ENCODE assay signal across 8 mouse cellular contexts in genomic region chr10:20290467-20290883, GRCm38 (mm10). TPM values are rescaled to one million over a fixed set of nuclear protein-coding genes. Genes with fewer than 3 reads are reported as not detected.
DNase-seq lines count a peak whose midpoint lies in the region; ATAC-seq and TF ChIP-seq lines count a peak whose summit lies in the region.

No protein-coding gene starts in this region.

- H3K36me3 ChIP-seq in ES-E14 (ENCODE audit: control insufficient read depth, insufficient read depth, low read length, poor library complexity, severe bottlenecking) = no peaks in the 10 kb centered on the region
- no peaks in the 10 kb centered on the region for H3K36me3 ChIP-seq in forebrain, embryonic 14.5 days (ENCODE audit: control insufficient read depth, insufficient read depth, low read length)

- H3K9ac ChIP-seq in ES-E14 (ENCODE audit: insufficient read depth, low read depth, low read length, poor library complexity, severe bottlenecking) = peak overlapping the region; percentile 41; the same call in 1 of the 2 replicates
- H3K9ac ChIP-seq in forebrain, embryonic 14.5 days (ENCODE audit: low read length) = peak overlapping the region; percentile 26

- TF ChIP-seq CTCF in lung, adult 2 months (IDR thresholded peaks at IDR 0.05; ENCODE audit: insufficient read depth, low read length) = peak; percentile 91

- ATAC-seq in cerebellum, adult (ENCODE audit: insufficient number of reproducible peaks, low FRiP score, low TSS enrichment) = peak; percentile 86
- peak; percentile 44; the same call in 1 of the 2 replicates for ATAC-seq in forebrain, embryonic 14.5 days
- peak; percentile 92 for ATAC-seq in neutrophil, adult 5-6 weeks (ENCODE audit: extremely low read depth, insufficient number of reproducible peaks, low FRiP score, poor library complexity, severe bottlenecking)

- intact Hi-C loops in heart, postnatal 25 days (cut with DNase I) = loop anchor here (5.0 kb wide), 1 partner anchor 657 kb away; no protein-coding TSS in a partner anchor

- WGBS in forebrain, embryonic 14.5 days = 10% methylated on average over 11 of the region's 11 CpGs
- 9% methylated on average over 11 of the region's 11 CpGs for WGBS in large intestine, adult 2 months
- WGBS in lung, adult 2 months = 17% methylated on average over 11 of the region's 11 CpGs

- no peak for TF ChIP-seq POLR2A in lung, adult 2 months (IDR thresholded peaks at IDR 0.05; ENCODE audit: borderline replicate concordance, extremely low read depth, low read depth, low read length)

- peak; percentile 76 for DNase-seq in ES-E14 (ENCODE audit: low read depth, low spot score)
- peak; percentile 95 for DNase-seq in forebrain, embryonic 14.5 days (ENCODE audit: low spot score)
- peak; percentile 26 for DNase-seq in heart, postnatal 25 days (ENCODE audit: low spot score)
- peak; percentile 67 for DNase-seq in large intestine, adult 2 months (ENCODE audit: low read depth, low spot score)
- DNase-seq in lung, adult 2 months = peak; percentile 73
- peak; percentile 70 for DNase-seq in testis, postnatal 14 days (ENCODE audit: low spot score)

- peak overlapping the region; percentile 4 to 30; a peak in 3 of 4 replicates for H3K4me3 ChIP-seq in ES-E14 (ENCODE audit: insufficient read depth in 1 of 2, low read depth in 1 of 2, low read length in 2 of 2, poor library complexity in 1 of 2, severe bottlenecking in 1 of 2)
- H3K4me3 ChIP-seq in forebrain, embryonic 14.5 days (ENCODE audit: low read depth, low read length) = no peak overlapping the region; the same call in 1 of the 2 replicates
- H3K4me3 ChIP-seq in lung, adult 2 months (replicated peaks; ENCODE audit: extremely low read depth, low read depth, low read length) = no peak overlapping the region

- H3K9me3 ChIP-seq in ES-E14 (ENCODE audit: control insufficient read depth, insufficient read depth, low read depth, low read length) = no peaks in the 10 kb centered on the region
- no peaks in the 10 kb centered on the region for H3K9me3 ChIP-seq in forebrain, embryonic 14.5 days (replicated peaks; ENCODE audit: control insufficient read depth, low read length)

- H3K27ac ChIP-seq in ES-E14 (ENCODE audit: insufficient read depth, low read depth, low read length, poor library complexity, severe bottlenecking) = no peak overlapping the region
- no peak overlapping the region for H3K27ac ChIP-seq in forebrain, embryonic 14.5 days (ENCODE audit: low read depth, low read length)

- no peaks in the 10 kb centered on the region for H3K27me3 ChIP-seq in forebrain, embryonic 14.5 days (replicated peaks; ENCODE audit: control insufficient read depth, insufficient read depth, low read length)

- H3K4me1 ChIP-seq in ES-E14 (ENCODE audit: control insufficient read depth in 2 of 2, insufficient read depth in 2 of 2, low read length in 2 of 2, poor library complexity in 1 of 2) = peaks cover 5 to 13% of the 10 kb centered on the region in 2 experiments; a peak in 3 of 4 replicates
- peaks cover 15% of the 10 kb centered on the region for H3K4me1 ChIP-seq in forebrain, embryonic 14.5 days (ENCODE audit: control insufficient read depth, insufficient read depth, low read length)
- H3K4me1 ChIP-seq in lung, adult 2 months (ENCODE audit: control insufficient read depth, insufficient read depth, low read length) = peaks cover 3% of the 10 kb centered on the region; the same call in 1 of the 2 replicates

- in situ Hi-C loops in ES-E14 (cut with MboI; ENCODE audit: low sequenced_read_pairs in 2 of 2, unreplicated experiment in 2 of 2) = no loop called here

- H3K4me2 ChIP-seq in forebrain, embryonic 14.5 days (ENCODE audit: low read length) = peak overlapping the region; percentile 35

TF ChIP-seq in ES-E14, 5 proteins besides CTCF, POLR2A, EP300 and RAD21:
- no peak for TF ChIP-seq MAFK (IDR thresholded peaks at IDR 0.05; ENCODE audit: insufficient read depth, low read depth, low read length)
- TF ChIP-seq CHD2 (IDR thresholded peaks at IDR 0.05; ENCODE audit: low read depth, low read length) = no peak
- peak; percentile 51; the same call in 1 of the 2 replicates for TF ChIP-seq ZC3H11A (IDR thresholded peaks at IDR 0.05; ENCODE audit: borderline replicate concordance, low read depth, low read length)
- TF ChIP-seq ZNF384 (IDR thresholded peaks at IDR 0.05; ENCODE audit: low read depth, low read length) = peak; percentile 83
- no peak for TF ChIP-seq HCFC1 (IDR thresholded peaks at IDR 0.05; ENCODE audit: borderline replicate concordance, insufficient read depth, low read length)

RNA-seq across cellular contexts. Expression of gene Bclaf1, which starts 21.8 kb away (rescaled TPM):
- 133 and 174 TPM in 2 replicates for total RNA-seq in ES-E14 (2012; rRNA removed)
- polyA plus RNA-seq in forebrain, embryonic 14.5 days (2014; fragmentation: Nextera tagmentation; extraction: Ambion mirVana) = 137 and 143 TPM in 2 replicates
- total RNA-seq in heart, postnatal 25 days (2021) = 10 to 100 TPM; 45.5 to 58.2 TPM
- 10.3 and 18.4 TPM in 2 replicates for polyA plus RNA-seq in large intestine, adult 2 months (2012; rRNA removed)
- polyA plus RNA-seq in lung, adult 2 months (2012; rRNA removed) = 10.4 and 19.0 TPM in 2 replicates
- 450 and 463 TPM in 2 replicates for total RNA-seq in neutrophil, adult 5-6 weeks (2017)

RNA-seq across cellular contexts. Expression of gene Mtfr2, which starts 57.1 kb away (rescaled TPM):
- total RNA-seq in ES-E14 (2012; rRNA removed) = 18.3 and 19.6 TPM in 2 replicates
- polyA plus RNA-seq in forebrain, embryonic 14.5 days (2014; fragmentation: Nextera tagmentation; extraction: Ambion mirVana) = 0.80 and 1.1 TPM in 2 replicates
- under 1 TPM in 1 of 2 experiments, not detected in 1; 0.16 TPM for total RNA-seq in heart, postnatal 25 days (2021)
- 2.1 and 3.5 TPM in 2 replicates for polyA plus RNA-seq in large intestine, adult 2 months (2012; rRNA removed)
- polyA plus RNA-seq in lung, adult 2 months (2012; rRNA removed) = 0.07 and 0.34 TPM in 2 replicates
- 0.61 and 0.81 TPM in 2 replicates for total RNA-seq in neutrophil, adult 5-6 weeks (2017)

Comparison
In these comparisons a context has a peak if more than half of its experiments do, and no peak if none do; other contexts are left out.
1. DNase-seq: peak in every context shown above with its lines; median percentile 95 in forebrain, embryonic 14.5 days; 76 in ES-E14; 73 in lung, adult 2 months; 70 in testis, postnatal 14 days; 67 in large intestine, adult 2 months; 26 in heart, postnatal 25 days.
2. H3K4me3 ChIP-seq: peak in ES-E14 (2 of 2); none in forebrain, embryonic 14.5 days (single experiment) and lung, adult 2 months (single experiment).
3. RNA of gene Mtfr2, which starts 57.1 kb away (total RNA-seq): 18.3 to 19.6 TPM in ES-E14; 0.61 to 0.81 TPM in neutrophil, adult 5-6 weeks and 0.16 TPM in heart, postnatal 25 days; every median in the first group is over 10 times any median in the second.
4. Peak in every context shown above with its lines, with median percentiles within 50 percentile points of each other: ATAC-seq.